Mouse (Mus musculus) lung, adult 18-20 months (tissue): Measurements from ENCODE around the gene Ankrd50.

Experiments used
- DNase-seq, 2 experiments: peaks; one replicate each; pipeline ENCODE4 v3.0.0; 2022; ENCODE audit warnings: mixed read lengths in 2 of 2

Ankrd50 gene

GRCm38 (mm10) chr3:38463149-38463548 lies 21.5 kb downstream of the Ankrd50 start:
- DNase-seq, result no peak

GRCm38 (mm10) chr3:38461742-38462141 lies 22.9 kb downstream of the Ankrd50 start:
- no peak for DNase-seq

DNA sequence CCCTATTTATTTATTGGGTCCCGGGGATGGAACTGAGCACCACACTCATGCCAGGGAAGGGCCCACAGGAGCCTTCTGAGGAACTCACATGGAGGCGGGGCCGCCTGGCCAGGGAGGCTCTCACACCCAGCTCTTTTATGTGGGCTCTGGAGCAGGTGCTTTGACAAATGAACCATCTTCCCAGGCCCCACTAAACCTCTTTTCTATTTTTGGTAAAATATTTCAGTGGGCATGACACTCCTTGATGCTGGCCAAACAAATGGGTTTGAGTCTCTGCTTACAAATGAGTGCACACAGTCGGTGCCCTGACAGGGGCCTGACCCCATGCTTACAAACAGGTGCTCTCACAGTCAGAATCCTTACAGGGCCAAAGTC lies 24.4 kb downstream of the Ankrd50 start:
- no peak for DNase-seq

DNA sequence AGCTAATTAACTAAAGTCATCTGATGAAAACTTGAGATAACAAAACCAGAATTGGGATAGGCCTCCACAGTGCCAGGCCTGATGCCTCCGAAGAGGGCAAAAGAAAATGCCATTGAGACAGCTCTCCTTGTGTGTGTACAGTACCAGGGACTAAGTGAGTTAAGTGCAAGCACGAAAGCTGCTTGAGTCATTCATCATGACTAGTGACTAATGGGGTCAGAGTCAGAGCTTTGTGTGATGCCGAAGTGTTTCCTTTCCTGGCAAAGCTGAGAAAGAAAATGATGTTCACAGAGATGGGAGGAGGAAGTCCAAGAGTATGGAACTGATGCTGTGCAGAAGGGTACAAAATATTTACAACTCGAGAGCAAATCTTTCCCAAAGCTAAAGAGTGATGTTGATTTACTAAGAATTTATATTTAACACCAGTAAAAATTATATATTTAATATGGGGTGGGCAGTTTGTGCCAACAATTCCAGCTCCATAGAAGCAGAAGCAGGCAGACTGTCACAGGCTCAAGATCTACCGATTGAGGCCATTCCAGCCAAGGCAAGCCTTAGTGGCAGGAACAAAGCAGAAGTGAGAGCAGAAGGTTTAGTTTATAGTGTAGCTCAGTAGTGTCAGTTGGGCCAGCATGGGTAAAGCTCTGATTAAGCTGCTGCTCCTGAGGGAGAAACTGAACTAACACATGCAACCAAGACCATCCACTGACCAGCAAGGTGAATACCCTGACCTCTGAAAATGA lies 25.0 kb downstream of the Ankrd50 start:
- no peak for DNase-seq

DNA sequence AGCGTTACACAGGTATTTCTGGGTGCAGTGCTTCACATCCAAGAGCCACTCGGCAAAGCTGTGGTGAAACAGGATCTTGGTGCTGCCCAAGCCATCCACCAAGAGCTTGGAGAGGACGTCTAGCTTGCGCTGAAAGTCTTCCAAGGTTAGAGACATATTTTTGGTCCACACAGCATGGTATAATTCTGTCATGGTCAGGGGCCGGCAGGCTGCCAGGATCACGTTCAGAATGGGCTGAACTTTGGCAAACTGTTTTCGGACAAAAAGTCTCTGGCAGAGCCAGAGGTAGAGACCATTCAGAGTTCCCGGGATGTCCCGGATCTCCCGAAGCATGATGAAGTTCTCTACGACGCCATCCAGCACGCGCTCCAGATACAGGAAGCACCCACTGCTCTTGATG lies 27.6 kb downstream of the Ankrd50 start:
- DNase-seq, result no peak

DNA sequence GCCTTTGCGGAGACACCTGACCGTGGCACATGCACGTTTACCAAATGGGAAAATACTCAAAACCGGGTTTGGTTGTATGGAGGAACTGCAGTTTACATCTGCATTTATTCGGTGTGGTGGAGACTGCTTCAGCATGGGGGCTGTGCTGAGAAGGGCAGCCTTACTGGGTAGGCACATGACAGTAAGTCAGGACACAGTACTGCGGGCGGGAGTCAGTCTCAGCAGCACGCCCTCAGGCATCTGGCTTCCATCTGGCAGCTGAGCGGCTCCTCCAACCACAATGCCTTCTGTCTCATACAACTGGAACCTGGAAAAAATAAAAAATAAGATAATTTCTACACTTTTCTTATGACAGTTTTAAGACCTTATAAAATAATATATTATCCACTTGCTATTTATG lies 32.4 kb downstream of the Ankrd50 start:
- DNase-seq, result no peak

DNA sequence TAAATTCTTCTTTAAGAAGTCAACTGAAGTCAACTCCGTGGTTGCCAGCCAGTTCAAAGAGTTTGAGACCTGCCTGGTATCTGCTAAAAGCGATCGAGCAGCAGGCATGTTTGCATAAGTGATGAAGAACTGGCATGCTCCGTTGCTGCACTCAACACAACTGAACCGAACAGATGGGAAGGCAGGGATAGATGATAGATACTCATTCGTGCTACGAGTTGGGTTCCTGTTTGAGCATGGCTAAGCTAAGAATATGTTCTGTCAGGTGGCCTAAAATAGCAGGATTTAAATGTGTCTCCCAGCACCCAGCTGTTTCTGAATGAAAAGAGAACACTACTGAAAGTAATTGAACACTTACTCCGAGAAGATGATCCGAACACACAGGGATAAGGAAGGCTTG lies 38.1 kb downstream of the Ankrd50 start:
- no peak for DNase-seq

DNA sequence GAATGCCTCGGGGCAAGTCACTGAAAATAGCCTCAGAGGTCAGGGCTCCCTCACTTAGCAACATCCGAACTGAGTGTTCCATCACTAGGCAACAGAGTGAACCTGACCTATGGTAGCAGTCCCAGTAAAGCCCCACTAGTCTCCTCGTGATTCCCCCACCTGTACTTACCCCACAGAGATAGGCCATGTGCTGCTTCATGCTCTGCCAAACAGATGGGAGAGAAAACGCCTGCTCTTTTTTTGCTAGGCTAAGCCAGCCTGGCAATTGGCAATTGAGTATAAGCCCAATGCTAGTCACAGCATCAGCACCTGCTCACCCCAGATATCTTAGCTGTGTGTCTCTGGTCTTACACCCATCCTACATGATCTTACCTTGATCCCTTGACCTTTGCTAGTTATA lies 40.8 kb downstream of the Ankrd50 start:
- DNase-seq, result no peak

GRCm38 (mm10) chr3:38440564-38440991 lies 44.1 kb downstream of the Ankrd50 start:
- DNase-seq, result no peak

GRCm38 (mm10) chr3:38436596-38436995 lies 48.0 kb downstream of the Ankrd50 start:
- DNase-seq, result no peak

GRCm38 (mm10) chr3:38435828-38436227 lies 48.8 kb downstream of the Ankrd50 start:
- no peak for DNase-seq

- DNase-seq, result no peak
These were observed 50.2 kb downstream of the Ankrd50 start for GRCm38 (mm10) chr3:38434486-38434885.

DNA sequence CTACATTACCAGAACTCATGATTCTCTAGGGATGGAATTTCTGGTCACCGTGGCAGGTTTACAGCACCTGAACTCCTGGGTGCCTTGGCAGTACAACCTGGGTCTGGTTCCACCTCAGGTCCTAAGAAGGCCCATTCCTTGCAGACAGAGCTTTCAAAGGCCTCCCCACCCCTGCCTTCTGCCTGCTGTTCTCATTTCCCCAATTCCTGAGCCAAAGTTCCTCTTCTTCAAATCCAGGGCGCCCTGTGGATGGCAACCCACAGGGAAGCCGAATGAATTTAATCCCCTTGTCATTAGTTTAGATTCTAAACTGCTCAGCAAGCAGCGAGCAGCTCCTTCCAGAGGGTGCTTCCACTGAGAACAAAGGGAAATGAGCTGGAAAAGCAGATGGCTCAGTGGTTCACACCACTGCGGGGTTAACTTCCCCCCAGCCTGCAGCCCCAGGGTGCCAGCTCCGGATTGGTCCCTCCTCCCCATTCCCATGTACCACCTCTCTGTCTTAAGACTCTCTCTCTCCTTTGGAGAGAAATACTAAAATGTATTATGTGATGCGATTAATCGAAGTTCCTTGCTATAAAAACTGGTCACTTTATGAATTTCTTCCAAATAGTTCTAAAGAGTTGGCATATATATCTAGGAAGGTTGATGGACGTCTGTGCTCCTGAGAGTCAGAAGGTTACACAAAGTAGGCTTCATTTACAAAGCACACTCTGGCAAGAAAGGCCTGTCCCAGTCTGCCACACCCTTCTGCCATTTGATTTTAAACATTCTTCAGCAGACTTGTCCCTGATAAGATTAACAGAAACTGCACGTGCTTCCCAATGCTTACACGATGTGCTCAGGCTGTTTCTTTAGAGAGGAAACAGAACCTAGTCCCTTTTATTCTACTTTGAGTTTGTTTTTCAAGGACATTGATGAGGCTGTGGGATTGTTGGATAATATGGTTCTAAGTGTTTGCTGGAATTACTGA lies 50.9 kb downstream of the Ankrd50 start:
- DNase-seq, result peak; percentile 18 to 37

DNA sequence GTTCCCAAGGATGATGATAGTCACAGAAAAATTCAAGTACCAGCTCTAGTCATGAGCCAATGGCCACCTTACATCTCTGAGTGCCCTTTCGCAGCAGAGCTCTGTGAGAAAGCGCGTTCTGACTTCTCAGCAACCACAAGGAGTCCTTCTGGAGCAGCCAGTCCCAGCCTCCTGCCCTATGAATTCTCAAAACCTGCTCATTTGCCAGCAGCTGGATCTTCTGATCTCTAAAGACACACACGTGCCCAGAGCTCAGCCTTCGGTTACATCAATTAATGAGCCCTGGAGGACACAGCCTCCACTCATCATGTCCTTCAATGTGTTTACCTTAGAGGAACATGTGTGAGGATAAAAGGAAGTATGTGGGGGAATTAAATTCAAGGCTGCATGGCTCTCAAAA lies 53.2 kb downstream of the Ankrd50 start:
- DNase-seq, result no peak

DNA sequence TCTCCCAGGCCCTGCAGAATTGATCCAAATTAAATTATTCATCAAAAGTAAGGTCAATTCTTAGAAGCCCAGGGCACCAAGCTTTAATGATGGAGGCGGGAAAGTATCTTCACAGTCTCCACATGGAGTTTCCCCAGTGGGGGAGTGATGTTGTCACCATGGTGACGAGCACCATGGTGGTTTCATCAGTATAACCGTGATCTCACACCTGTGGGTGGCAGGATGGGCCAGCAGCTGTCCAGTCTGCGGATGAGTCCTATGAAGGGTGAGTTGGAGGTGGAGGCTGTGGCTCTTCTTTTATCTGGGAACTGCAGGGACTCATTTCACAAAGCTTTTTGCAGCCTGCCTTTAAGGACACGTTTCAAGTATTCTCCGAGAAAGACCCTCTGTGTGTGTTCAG lies 53.6 kb downstream of the Ankrd50 start:
- no peak for DNase-seq

- DNase-seq, result no peak
These were observed 57.4 kb downstream of the Ankrd50 start for GRCm38 (mm10) chr3:38427200-38427599.

DNA sequence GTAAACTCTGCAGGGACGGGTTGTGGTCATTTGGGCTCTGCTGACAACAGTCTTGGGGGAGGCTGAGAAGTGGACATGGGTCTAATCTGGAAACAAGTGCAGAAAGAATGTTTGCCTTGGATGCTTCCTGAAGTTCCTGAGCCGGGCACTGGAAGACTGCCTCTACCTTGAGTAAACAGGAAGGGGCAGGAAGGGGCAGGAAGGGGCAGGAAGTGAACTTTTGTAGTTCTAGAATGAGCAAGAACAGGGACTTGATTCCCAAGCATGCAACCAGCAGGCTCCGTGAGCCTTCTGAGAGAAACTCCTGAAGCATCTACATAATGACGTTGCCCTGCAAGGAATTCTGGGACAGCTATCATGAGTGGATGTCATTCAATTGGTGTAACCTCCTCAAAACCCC lies 60.7 kb downstream of the Ankrd50 start:
- DNase-seq, result peak; percentile 9 to 46

GRCm38 (mm10) chr3:38419896-38420295 lies 64.7 kb downstream of the Ankrd50 start:
- no peak for DNase-seq

GRCm38 (mm10) chr3:38415292-38415930 lies 69.2 kb downstream of the Ankrd50 start:
- peak; percentile 57 to 63 for DNase-seq
